Mouse (Mus musculus): ENCODE data around the gene Klhl25.

GRCm38 (mm10) chr7:75872255-75872654, 24.1 kb downstream of the Klhl25 start:
- TF ChIP-seq CTCF (IDR thresholded peaks at IDR 0.05; ENCODE audit: low read depth, low read length) = no peak
- no peak for TF ChIP-seq POLR2A (IDR thresholded peaks at IDR 0.05; ENCODE audit: extremely low read depth, insufficient read depth, low read length)
